Mouse (Mus musculus): ENCODE results near the gene Tmem8b. TPM values are rescaled to one million over a fixed set of nuclear protein-coding genes. Genes with fewer than 3 reads are reported as not detected.

The Tmem8b gene
- polyA plus RNA-seq, 1 experiment from 2014 or later, result 2.7 TPM

GRCm38 (mm10) chr4:43695249-43695671 lies 26.5 kb downstream of the Tmem8b start:
- Histone ChIP-seq H3K4me2 (no peak overlapping the region), H3K36me3 (ENCODE audit: control insufficient read depth, insufficient read depth, low read length) (0 out of 2 replicates have a peak, but pooled peaks cover under 1% of the 10 kb centered on the region), H3K9me3 (replicated peaks; ENCODE audit: control insufficient read depth, low read length) (no peaks in the 10 kb centered on the region), H3K4me3 (ENCODE audit: low read depth, low read length) (no peak overlapping the region), H3K4me1 (ENCODE audit: control insufficient read depth, insufficient read depth, low read length) (peaks cover 18% of the 10 kb centered on the region), H3K9ac (ENCODE audit: low read depth, low read length) (no peak overlapping the region), H3K27me3 (ENCODE audit: control insufficient read depth, insufficient read depth, low read length) (no peaks in the 10 kb centered on the region), H3K27ac (ENCODE audit: low read depth, low read length) (0 out of 2 replicates have a peak overlapping the region, but pooled peaks have one; percentile 22)
- 19% methylated on average over 9 of the region's 9 CpGs for WGBS (ENCODE audit: insufficient replicate concordance)
- ATAC-seq (replicated peaks; ENCODE audit: insufficient number of reproducible peaks, low FRiP score, low TSS enrichment), result no peak

GRCm38 (mm10) chr4:43696561-43696960 lies 27.8 kb downstream of the Tmem8b start:
- H3K9ac ChIP-seq (ENCODE audit: low read depth, low read length), result no peak overlapping the region
- no peaks in the 10 kb centered on the region for H3K9me3 ChIP-seq (replicated peaks; ENCODE audit: control insufficient read depth, low read length)
- WGBS (ENCODE audit: insufficient replicate concordance), result 87% methylated on average over 13 of the region's 13 CpGs
- no peak overlapping the region for H3K27ac ChIP-seq (ENCODE audit: low read depth, low read length)
- peaks cover 18% of the 10 kb centered on the region for H3K4me1 ChIP-seq (ENCODE audit: control insufficient read depth, insufficient read depth, low read length)
- no peaks in the 10 kb centered on the region for H3K27me3 ChIP-seq (ENCODE audit: control insufficient read depth, insufficient read depth, low read length)
- H3K36me3 ChIP-seq (ENCODE audit: control insufficient read depth, insufficient read depth, low read length), result no peaks in the 10 kb centered on the region
- no peak overlapping the region for H3K4me2 ChIP-seq
- no peak for ATAC-seq (replicated peaks; ENCODE audit: insufficient number of reproducible peaks, low FRiP score, low TSS enrichment)
- H3K4me3 ChIP-seq (ENCODE audit: low read depth, low read length), result no peak overlapping the region

DNA sequence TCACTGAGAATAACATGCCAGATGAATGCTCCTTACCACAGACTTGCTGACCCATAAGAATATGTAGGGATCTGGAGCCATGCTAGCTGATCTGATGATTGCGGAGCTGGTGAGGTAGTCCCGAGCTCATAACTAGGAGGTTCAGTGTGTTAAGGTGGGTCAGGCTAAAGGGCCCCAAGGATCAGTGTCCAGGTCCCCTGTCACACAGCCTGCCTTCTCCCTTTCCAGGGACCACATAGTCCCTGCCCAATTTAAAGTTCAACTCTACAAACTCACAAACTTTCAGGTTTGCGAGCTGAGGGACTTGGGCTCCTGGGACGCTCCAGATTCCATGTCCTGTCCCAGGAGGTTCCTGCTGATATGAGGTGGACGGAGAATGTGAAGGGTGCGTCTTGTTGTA lies 31.9 kb downstream of the Tmem8b start, which contains the start of gene Olfr70:
Gene Olfr70 (minus strand): TSS at position 101 of the 400 bp plus-strand sequence.
- Histone ChIP-seq H3K4me2 (no peak within 1 kb of the TSS), H3K4me3 (ENCODE audit: low read depth, low read length) (no peak within 1 kb of the TSS), H3K9ac (ENCODE audit: low read depth, low read length) (no peak within 1 kb of the TSS), H3K36me3 (ENCODE audit: control insufficient read depth, insufficient read depth, low read length) (no peaks in the 10 kb centered on the region), H3K27me3 (ENCODE audit: control insufficient read depth, insufficient read depth, low read length) (no peaks in the 10 kb centered on the region), H3K27ac (ENCODE audit: low read depth, low read length) (no peak within 1 kb of the TSS), H3K4me1 (ENCODE audit: control insufficient read depth, insufficient read depth, low read length) (0 out of 2 replicates have a peak, but pooled peaks cover 1% of the 10 kb centered on the region), H3K9me3 (replicated peaks; ENCODE audit: control insufficient read depth, low read length) (no peaks in the 10 kb centered on the region)
- no peak for ATAC-seq (replicated peaks; ENCODE audit: insufficient number of reproducible peaks, low FRiP score, low TSS enrichment)
- WGBS (ENCODE audit: insufficient replicate concordance), result 71% methylated on average over 6 of the region's 6 CpGs

DNA sequence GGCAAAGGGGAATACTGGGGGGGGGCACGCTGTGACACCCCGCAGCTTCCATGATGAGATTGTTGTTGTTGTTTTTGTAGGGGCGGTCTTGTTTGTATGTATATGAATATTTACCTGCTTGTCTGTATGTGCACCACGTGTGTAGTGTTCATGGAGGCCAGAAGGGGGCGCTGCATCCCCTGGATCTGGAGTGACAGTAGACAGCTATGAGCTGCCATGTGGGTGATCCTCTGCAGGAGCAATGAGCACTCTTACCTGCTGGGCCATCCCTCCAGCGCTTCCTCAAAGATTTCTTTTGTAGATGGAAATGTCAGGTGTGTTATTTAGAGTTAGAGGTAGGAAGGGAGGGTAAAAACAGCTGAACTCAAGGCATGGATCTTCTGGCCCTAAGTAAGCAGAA lies 34.7 kb downstream of the Tmem8b start:
- WGBS (ENCODE audit: insufficient replicate concordance), result 63% methylated on average over 6 of the region's 6 CpGs
- Histone ChIP-seq H3K4me2 (no peak overlapping the region), H3K27me3 (ENCODE audit: control insufficient read depth, insufficient read depth, low read length) (no peaks in the 10 kb centered on the region), H3K36me3 (ENCODE audit: control insufficient read depth, insufficient read depth, low read length) (no peaks in the 10 kb centered on the region), H3K9me3 (replicated peaks; ENCODE audit: control insufficient read depth, low read length) (no peaks in the 10 kb centered on the region), H3K27ac (ENCODE audit: low read depth, low read length) (no peak overlapping the region), H3K4me3 (ENCODE audit: low read depth, low read length) (no peak overlapping the region), H3K4me1 (ENCODE audit: control insufficient read depth, insufficient read depth, low read length) (no peaks in the 10 kb centered on the region), H3K9ac (ENCODE audit: low read depth, low read length) (no peak overlapping the region)
- no peak for ATAC-seq (replicated peaks; ENCODE audit: insufficient number of reproducible peaks, low FRiP score, low TSS enrichment)

GRCm38 (mm10) chr4:43703851-43704250 lies 35.1 kb downstream of the Tmem8b start:
- no peak overlapping the region for H3K4me3 ChIP-seq (ENCODE audit: low read depth, low read length)
- H3K9me3 ChIP-seq (replicated peaks; ENCODE audit: control insufficient read depth, low read length), result no peaks in the 10 kb centered on the region
- no peak overlapping the region for H3K9ac ChIP-seq (ENCODE audit: low read depth, low read length)
- no peaks in the 10 kb centered on the region for H3K27me3 ChIP-seq (ENCODE audit: control insufficient read depth, insufficient read depth, low read length)
- no peak overlapping the region for H3K4me2 ChIP-seq
- no peak overlapping the region for H3K27ac ChIP-seq (ENCODE audit: low read depth, low read length)
- no peaks in the 10 kb centered on the region for H3K4me1 ChIP-seq (ENCODE audit: control insufficient read depth, insufficient read depth, low read length)
- ATAC-seq (replicated peaks; ENCODE audit: insufficient number of reproducible peaks, low FRiP score, low TSS enrichment), result no peak
- 84% methylated on average over 8 of the region's 8 CpGs for WGBS (ENCODE audit: insufficient replicate concordance)
- no peaks in the 10 kb centered on the region for H3K36me3 ChIP-seq (ENCODE audit: control insufficient read depth, insufficient read depth, low read length)

DNA sequence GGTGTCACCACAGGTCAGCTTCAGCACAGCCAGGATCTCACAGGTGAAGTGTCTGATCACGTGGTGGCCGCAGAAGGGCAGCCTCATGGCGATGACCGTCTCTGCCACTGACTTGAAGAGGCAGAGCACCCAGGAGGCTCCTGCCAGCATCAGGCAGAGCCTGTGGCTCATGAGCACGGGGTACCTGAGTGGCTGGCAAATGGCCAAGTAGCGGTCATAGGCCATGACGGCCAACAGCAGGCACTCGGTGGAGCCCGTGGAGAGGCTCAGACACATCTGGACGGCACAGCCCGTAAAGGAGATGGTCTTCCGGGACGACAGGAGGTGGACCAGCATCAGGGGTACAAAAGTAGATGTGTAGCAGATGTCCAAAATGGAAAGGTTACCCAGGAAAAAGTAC lies 37.2 kb downstream of the Tmem8b start:
- Histone ChIP-seq H3K4me1 (ENCODE audit: control insufficient read depth, insufficient read depth, low read length) (no peaks in the 10 kb centered on the region), H3K4me3 (ENCODE audit: low read depth, low read length) (no peak overlapping the region), H3K36me3 (ENCODE audit: control insufficient read depth, insufficient read depth, low read length) (no peaks in the 10 kb centered on the region), H3K27me3 (ENCODE audit: control insufficient read depth, insufficient read depth, low read length) (no peaks in the 10 kb centered on the region), H3K4me2 (no peak overlapping the region), H3K9ac (ENCODE audit: low read depth, low read length) (no peak overlapping the region), H3K27ac (ENCODE audit: low read depth, low read length) (no peak overlapping the region), H3K9me3 (replicated peaks; ENCODE audit: control insufficient read depth, low read length) (no peaks in the 10 kb centered on the region)
- no peak for ATAC-seq (replicated peaks; ENCODE audit: insufficient number of reproducible peaks, low FRiP score, low TSS enrichment)
- WGBS (ENCODE audit: insufficient replicate concordance), result 81% methylated on average over 13 of the region's 13 CpGs

GRCm38 (mm10) chr4:43709869-43710268 lies 41.1 kb downstream of the Tmem8b start, which contains the start of gene Olfr71:
Gene Olfr71 (minus strand): TSS chr4:43710255.
- ATAC-seq (replicated peaks; ENCODE audit: insufficient number of reproducible peaks, low FRiP score, low TSS enrichment), result no peak
- Histone ChIP-seq H3K9ac (ENCODE audit: low read depth, low read length) (no peak within 1 kb of the TSS), H3K4me2 (no peak within 1 kb of the TSS), H3K4me1 (ENCODE audit: control insufficient read depth, insufficient read depth, low read length) (0 out of 2 replicates have a peak, but pooled peaks cover 4% of the 10 kb centered on the region), H3K27ac (ENCODE audit: low read depth, low read length) (no peak within 1 kb of the TSS), H3K27me3 (ENCODE audit: control insufficient read depth, insufficient read depth, low read length) (no peaks in the 10 kb centered on the region), H3K36me3 (ENCODE audit: control insufficient read depth, insufficient read depth, low read length) (no peaks in the 10 kb centered on the region), H3K9me3 (replicated peaks; ENCODE audit: control insufficient read depth, low read length) (no peaks in the 10 kb centered on the region), H3K4me3 (ENCODE audit: low read depth, low read length) (no peak within 1 kb of the TSS)
- WGBS (ENCODE audit: insufficient replicate concordance), result 69% methylated on average over 6 of the region's 6 CpGs

- 4% methylated on average over 2 of the region's 2 CpGs for WGBS (ENCODE audit: insufficient replicate concordance)
- H3K4me2 ChIP-seq, result peak overlapping the region; percentile 33; the same call in 1 of the 2 replicates
These were observed 43.0 kb downstream of the Tmem8b start for GRCm38 (mm10) chr4:43711821-43712220.

GRCm38 (mm10) chr4:43713652-43714219 lies 45.0 kb downstream of the Tmem8b start:
- 48% methylated on average over 7 of the region's 7 CpGs for WGBS (ENCODE audit: insufficient replicate concordance)
- ATAC-seq (replicated peaks; ENCODE audit: insufficient number of reproducible peaks, low FRiP score, low TSS enrichment), result no peak
- H3K4me3 ChIP-seq (ENCODE audit: low read depth, low read length), result no peak overlapping the region
- H3K27me3 ChIP-seq (ENCODE audit: control insufficient read depth, insufficient read depth, low read length), result no peaks in the 10 kb centered on the region
- H3K36me3 ChIP-seq (ENCODE audit: control insufficient read depth, insufficient read depth, low read length), result no peaks in the 10 kb centered on the region
- no peak overlapping the region for H3K27ac ChIP-seq (ENCODE audit: low read depth, low read length)
- no peak overlapping the region for H3K9ac ChIP-seq (ENCODE audit: low read depth, low read length)
- H3K4me1 ChIP-seq (ENCODE audit: control insufficient read depth, insufficient read depth, low read length), result 0 out of 2 replicates have a peak, but pooled peaks cover 4% of the 10 kb centered on the region
- no peaks in the 10 kb centered on the region for H3K9me3 ChIP-seq (replicated peaks; ENCODE audit: control insufficient read depth, low read length)
- H3K4me2 ChIP-seq, result no peak overlapping the region

More at GRCm38 (mm10) chr4:43711821-43712220, 43.0 kb downstream of the Tmem8b start:
- no peaks in the 10 kb centered on the region for H3K27me3 ChIP-seq (ENCODE audit: control insufficient read depth, insufficient read depth, low read length)
- no peak overlapping the region for H3K9ac ChIP-seq (ENCODE audit: low read depth, low read length)
- no peaks in the 10 kb centered on the region for H3K36me3 ChIP-seq (ENCODE audit: control insufficient read depth, insufficient read depth, low read length)
- no peaks in the 10 kb centered on the region for H3K9me3 ChIP-seq (replicated peaks; ENCODE audit: control insufficient read depth, low read length)
- no peak for ATAC-seq (replicated peaks; ENCODE audit: insufficient number of reproducible peaks, low FRiP score, low TSS enrichment)
- H3K4me3 ChIP-seq (ENCODE audit: low read depth, low read length), result no peak overlapping the region
- 0 out of 2 replicates have a peak, but pooled peaks cover 4% of the 10 kb centered on the region for H3K4me1 ChIP-seq (ENCODE audit: control insufficient read depth, insufficient read depth, low read length)
- H3K27ac ChIP-seq (ENCODE audit: low read depth, low read length), result no peak overlapping the region

All from heart, embryonic 11.5 days (tissue).